Mouse (Mus musculus): ENCODE results near the gene Gcnt2. TPM values are rescaled to one million over a fixed set of nuclear protein-coding genes. Genes with fewer than 3 reads are reported as not detected.
"Not testable (repeated sequence)": the region's sequence is repeated elsewhere in the genome, so short reads cannot be mapped to it uniquely, and the experiment has no call there.

The Gcnt2 gene
- polyA plus RNA-seq, 1 experiment from 2014 or later = 3.3 TPM

GRCm38 (mm10) chr13:40898049-40898690, 38.6 kb downstream of the Gcnt2 start:
- not testable (repeated sequence) for H3K36me3 ChIP-seq; H3K4me3 ChIP-seq; H3K9ac ChIP-seq (replicated peaks); ATAC-seq (replicated peaks); H3K27ac ChIP-seq (replicated peaks); H3K27me3 ChIP-seq; H3K4me1 ChIP-seq; H3K4me2 ChIP-seq (replicated peaks); H3K9me3 ChIP-seq
- WGBS = 84% methylated on average over 14 of the region's 14 CpGs

GRCm38 (mm10) chr13:40898698-40899097, 39.1 kb downstream of the Gcnt2 start:
- H3K36me3 ChIP-seq = no peaks in the 10 kb centered on the region
- no peak overlapping the region for H3K4me2 ChIP-seq (replicated peaks)
- ATAC-seq (replicated peaks) = no peak
- no peaks in the 10 kb centered on the region for H3K9me3 ChIP-seq
- no peak overlapping the region for H3K4me3 ChIP-seq
- H3K9ac ChIP-seq (replicated peaks) = no peak overlapping the region
- 76% methylated on average over 4 of the region's 4 CpGs for WGBS
- H3K27ac ChIP-seq (replicated peaks) = no peak overlapping the region
- no peaks in the 10 kb centered on the region for H3K4me1 ChIP-seq
- no peaks in the 10 kb centered on the region for H3K27me3 ChIP-seq

- Histone ChIP-seq H3K9ac (replicated peaks) (no peak overlapping the region), H3K27me3 (no peaks in the 10 kb centered on the region), H3K27ac (replicated peaks) (no peak overlapping the region), H3K36me3 (no peaks in the 10 kb centered on the region), H3K4me3 (no peak overlapping the region), H3K9me3 (no peaks in the 10 kb centered on the region), H3K4me2 (replicated peaks) (no peak overlapping the region), H3K4me1 (no peaks in the 10 kb centered on the region)
- 86% methylated on average over 8 of the region's 8 CpGs for WGBS
- no peak for ATAC-seq (replicated peaks)
Measured at GRCm38 (mm10) chr13:40899349-40899993, 39.9 kb downstream of the Gcnt2 start.

GRCm38 (mm10) chr13:40899994-40900970, 40.7 kb downstream of the Gcnt2 start:
- Histone ChIP-seq H3K4me1 (no peaks in the 10 kb centered on the region), H3K4me2 (replicated peaks) (no peak overlapping the region), H3K4me3 (no peak overlapping the region), H3K9ac (replicated peaks) (no peak overlapping the region), H3K27me3 (no peaks in the 10 kb centered on the region), H3K27ac (replicated peaks) (no peak overlapping the region), H3K36me3 (no peaks in the 10 kb centered on the region), H3K9me3 (no peaks in the 10 kb centered on the region)
- 84% methylated on average over 15 of the region's 15 CpGs for WGBS
- no peak for ATAC-seq (replicated peaks)

GRCm38 (mm10) chr13:40901263-40901662, 41.7 kb downstream of the Gcnt2 start:
- no peak overlapping the region for H3K9ac ChIP-seq (replicated peaks)
- WGBS = 74% methylated on average over 5 of the region's 5 CpGs
- H3K4me2 ChIP-seq (replicated peaks) = no peak overlapping the region
- H3K4me1 ChIP-seq = no peaks in the 10 kb centered on the region
- no peaks in the 10 kb centered on the region for H3K36me3 ChIP-seq
- no peaks in the 10 kb centered on the region for H3K9me3 ChIP-seq
- H3K27ac ChIP-seq (replicated peaks) = no peak overlapping the region
- ATAC-seq (replicated peaks) = no peak
- H3K4me3 ChIP-seq = no peak overlapping the region
- no peaks in the 10 kb centered on the region for H3K27me3 ChIP-seq

- no peak overlapping the region for H3K4me3 ChIP-seq
- no peak for ATAC-seq (replicated peaks)
- H3K36me3 ChIP-seq = no peaks in the 10 kb centered on the region
- no peak overlapping the region for H3K9ac ChIP-seq (replicated peaks)
- WGBS = 85% methylated on average over 12 of the region's 12 CpGs
- no peak overlapping the region for H3K4me2 ChIP-seq (replicated peaks)
- no peak overlapping the region for H3K27ac ChIP-seq (replicated peaks)
- no peaks in the 10 kb centered on the region for H3K27me3 ChIP-seq
- no peaks in the 10 kb centered on the region for H3K4me1 ChIP-seq
- no peaks in the 10 kb centered on the region for H3K9me3 ChIP-seq
Measured at GRCm38 (mm10) chr13:40901831-40902459, 42.4 kb downstream of the Gcnt2 start.

GRCm38 (mm10) chr13:40904080-40904479, 44.5 kb downstream of the Gcnt2 start:
- no peaks in the 10 kb centered on the region for H3K36me3 ChIP-seq
- no peak overlapping the region for H3K4me3 ChIP-seq
- no peak overlapping the region for H3K27ac ChIP-seq (replicated peaks)
- no peaks in the 10 kb centered on the region for H3K27me3 ChIP-seq
- ATAC-seq (replicated peaks) = no peak
- no peak overlapping the region for H3K4me2 ChIP-seq (replicated peaks)
- no peaks in the 10 kb centered on the region for H3K9me3 ChIP-seq
- WGBS = 91% methylated on average over 7 of the region's 7 CpGs
- H3K9ac ChIP-seq (replicated peaks) = no peak overlapping the region
- H3K4me1 ChIP-seq = no peaks in the 10 kb centered on the region

- Histone ChIP-seq H3K4me2 (replicated peaks) (no peak overlapping the region), H3K4me1 (no peaks in the 10 kb centered on the region), H3K4me3 (no peak overlapping the region), H3K36me3 (no peaks in the 10 kb centered on the region), H3K27ac (replicated peaks) (no peak overlapping the region), H3K9me3 (no peaks in the 10 kb centered on the region), H3K9ac (replicated peaks) (no peak overlapping the region), H3K27me3 (no peaks in the 10 kb centered on the region)
- 86% methylated on average over 7 of the region's 7 CpGs for WGBS
- ATAC-seq (replicated peaks) = no peak
Measured at GRCm38 (mm10) chr13:40906528-40906927, 47.0 kb downstream of the Gcnt2 start.

GRCm38 (mm10) chr13:40907274-40907673, 47.7 kb downstream of the Gcnt2 start:
- Histone ChIP-seq H3K9ac (replicated peaks) (no peak overlapping the region), H3K4me2 (replicated peaks) (no peak overlapping the region), H3K9me3 (no peaks in the 10 kb centered on the region), H3K36me3 (no peaks in the 10 kb centered on the region), H3K4me3 (no peak overlapping the region), H3K4me1 (no peaks in the 10 kb centered on the region), H3K27me3 (no peaks in the 10 kb centered on the region), H3K27ac (replicated peaks) (no peak overlapping the region)
- WGBS = 79% methylated on average over 7 of the region's 7 CpGs
- ATAC-seq (replicated peaks) = no peak

- Histone ChIP-seq H3K4me2 (replicated peaks) (no peak overlapping the region), H3K36me3 (no peaks in the 10 kb centered on the region), H3K27ac (replicated peaks) (no peak overlapping the region), H3K4me3 (no peak overlapping the region), H3K9me3 (no peaks in the 10 kb centered on the region), H3K27me3 (no peaks in the 10 kb centered on the region), H3K4me1 (no peaks in the 10 kb centered on the region), H3K9ac (replicated peaks) (no peak overlapping the region)
- ATAC-seq (replicated peaks) = no peak
- WGBS = 54% methylated on average over 6 of the region's 6 CpGs
Measured at GRCm38 (mm10) chr13:40908044-40908443, 48.5 kb downstream of the Gcnt2 start.

- no peaks in the 10 kb centered on the region for H3K4me1 ChIP-seq
- no peak for ATAC-seq (replicated peaks)
- H3K9ac ChIP-seq (replicated peaks) = no peak overlapping the region
- no peak overlapping the region for H3K27ac ChIP-seq (replicated peaks)
- H3K36me3 ChIP-seq = no peaks in the 10 kb centered on the region
- H3K4me3 ChIP-seq = no peak overlapping the region
- H3K4me2 ChIP-seq (replicated peaks) = no peak overlapping the region
- 83% methylated on average over 8 of the region's 8 CpGs for WGBS
- H3K27me3 ChIP-seq = no peaks in the 10 kb centered on the region
- no peaks in the 10 kb centered on the region for H3K9me3 ChIP-seq
Measured at GRCm38 (mm10) chr13:40909060-40909459, 49.5 kb downstream of the Gcnt2 start.

GRCm38 (mm10) chr13:40910047-40910446, 50.5 kb downstream of the Gcnt2 start:
- H3K9me3 ChIP-seq = no peaks in the 10 kb centered on the region
- H3K4me2 ChIP-seq (replicated peaks) = no peak overlapping the region
- no peaks in the 10 kb centered on the region for H3K27me3 ChIP-seq
- 96% methylated on average over 6 of the region's 6 CpGs for WGBS
- H3K36me3 ChIP-seq = no peaks in the 10 kb centered on the region
- H3K27ac ChIP-seq (replicated peaks) = no peak overlapping the region
- H3K9ac ChIP-seq (replicated peaks) = no peak overlapping the region
- no peak for ATAC-seq (replicated peaks)
- H3K4me3 ChIP-seq = no peak overlapping the region
- H3K4me1 ChIP-seq = no peaks in the 10 kb centered on the region
